In the genomic region with DNA sequence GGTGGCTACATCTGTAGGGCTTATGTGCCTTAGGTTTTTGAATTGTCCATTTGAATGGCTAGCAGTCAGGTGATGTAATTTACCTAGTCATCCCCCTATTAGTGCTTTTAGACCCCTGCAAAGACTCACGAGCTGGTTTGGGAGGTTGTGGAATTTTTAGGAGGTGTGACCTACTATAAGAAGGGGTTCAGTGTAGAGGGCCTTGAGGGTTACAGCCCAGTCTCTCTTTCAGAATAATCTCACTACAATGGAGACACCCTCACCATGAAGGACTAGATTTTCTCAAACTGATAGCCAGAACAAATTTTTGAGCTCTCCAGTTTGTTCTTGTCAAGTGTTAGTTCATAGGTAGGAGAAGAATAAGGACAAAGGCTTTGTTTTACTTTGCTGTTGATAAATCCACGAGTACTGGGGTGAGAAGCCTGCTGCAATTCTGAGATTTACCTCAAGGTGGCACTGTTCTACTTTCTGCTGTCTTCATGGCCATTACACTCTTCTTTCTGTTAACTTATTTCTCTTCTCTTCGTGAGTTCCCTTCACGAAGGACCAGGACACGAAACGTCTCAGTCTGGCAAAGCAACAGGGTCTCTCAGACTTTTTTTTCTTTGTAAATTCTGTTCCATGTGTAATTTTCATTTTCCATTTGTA, we compare ENCODE assay signal across 9 mouse cellular contexts. TPM values are rescaled to one million over a fixed set of nuclear protein-coding genes. Genes with fewer than 3 reads are reported as not detected.
DNase-seq lines count a peak whose midpoint lies in the region; ATAC-seq and TF ChIP-seq lines count a peak whose summit lies in the region.
"Had no signal": no experiment of that assay in that cellular context is flagged by ENCODE, and none has a peak within 500 bp of the region (broad histone marks: within the 10 kb centered on the region; RNA-seq: fewer than 3 reads in every experiment).

No protein-coding gene starts in this region.

- in situ Hi-C loops in Patski (cut with MboI; ENCODE audit: low pct_unique_long_range_greater_than_20kb), result no loop called here

- WGBS in midbrain, embryonic 12.5 days, result 38% methylated on average over 6 of the region's 6 CpGs

- no peaks in the 10 kb centered on the region for H3K36me3 ChIP-seq in midbrain, embryonic 12.5 days

- POLR2A ChIA-PET in Patski (lab: Charles Lee), result no interaction called here

- ATAC-seq in Patski, result no peak
- ATAC-seq in midbrain, embryonic 12.5 days (ENCODE audit: low FRiP score, low read depth), result peak; percentile 65; the same call in 1 of the 2 replicates

- no peaks in the 10 kb centered on the region for H3K9me3 ChIP-seq in midbrain, embryonic 12.5 days

- no peak overlapping the region for H3K4me2 ChIP-seq in midbrain, embryonic 12.5 days (replicated peaks)

- no peaks in the 10 kb centered on the region for H3K27me3 ChIP-seq in Patski
- H3K27me3 ChIP-seq in midbrain, embryonic 12.5 days, result no peaks in the 10 kb centered on the region

- H3K4me3 ChIP-seq in midbrain, embryonic 12.5 days, result no peak overlapping the region

- no peak overlapping the region for H3K27ac ChIP-seq in midbrain, embryonic 12.5 days (replicated peaks)
- H3K27ac ChIP-seq: macrophage had no signal

- TF ChIP-seq CTCF in Patski (IDR thresholded peaks at IDR 0.05), result peak; percentile 64

- peak; percentile 26 for DNase-seq in heart, adult 8-10 months (ENCODE audit: low spot score)
- DNase-seq in heart, adult 11 months, result no peak
- DNase-seq in Patski (ENCODE audit: low read depth, low spot score), result no peak
- peak; percentile 43 to 67 for DNase-seq in cerebellum, postnatal 36 days
- DNase-seq in gastrocnemius, postnatal 14 days, result peak; percentile 16
- peak; percentile 73 to 82 for DNase-seq in layer of hippocampus, postnatal 14 days (ENCODE audit: low spot score in 2 of 2)
- peak; percentile 78 for DNase-seq in testis, postnatal 10 days (ENCODE audit: low spot score)

- intact Hi-C loops in gastrocnemius, postnatal 14 days (cut with DNase I; ENCODE audit: low total_unique reads), result no loop called here

- no peaks in the 10 kb centered on the region for H3K4me1 ChIP-seq in midbrain, embryonic 12.5 days

- CTCF ChIA-PET in Patski (lab: Charles Lee), result interaction anchor here (0.9 kb wide), 1 partner anchor 169 kb away, joined by 3 read pairs; no protein-coding TSS in a partner anchor

- no peak overlapping the region for H3K9ac ChIP-seq in midbrain, embryonic 12.5 days (replicated peaks)

RNA-seq across cellular contexts. Expression of a gene that starts 52.0 kb away (rescaled TPM):
- total RNA-seq in heart, adult 8-10 months (2022), result not detected
- polyA plus RNA-seq in Patski (2021), result not detected
- not detected for total RNA-seq in gastrocnemius, postnatal 14 days (2021)
- 1 to 10 TPM in 1 of 2 experiments, under 1 TPM in 1; 0.81 to 1.2 TPM for total RNA-seq in layer of hippocampus, postnatal 14 days (2021)
- 0.13 and 0.14 TPM in 2 replicates for polyA plus RNA-seq in midbrain, embryonic 12.5 days (2016; fragmentation: Nextera tagmentation; extraction: Ambion mirVana)
- polyA plus RNA-seq: macrophage had no signal

Comparison
In these comparisons a context has a peak if more than half of its experiments do, and no peak if none do; other contexts are left out.
1. DNase-seq: peak in heart, adult 8-10 months (single experiment), cerebellum, postnatal 36 days (2 of 2), gastrocnemius, postnatal 14 days (single experiment), layer of hippocampus, postnatal 14 days (2 of 2) and testis, postnatal 10 days (single experiment); none in heart, adult 11 months (single experiment) and Patski (single experiment).